Mouse (Mus musculus) liver, embryonic 13.5 days (tissue): Measurements from ENCODE around the gene Tssk2. TPM values are rescaled to one million over a fixed set of nuclear protein-coding genes. Genes with fewer than 3 reads are reported as not detected.

Experiments
- ATAC-seq: fragments of 200-750 bp; cut with Nextera tagmentation; 2 replicates; pipeline ENCODE4 v1.8.0; 2017; ENCODE audit warnings: low read depth, mild to moderate bottlenecking, moderate number of reproducible peaks, moderate library complexity
- DNase-seq: peaks from one replicate; pipeline ENCODE4 v3.0.0; 2022
- H3K27ac ChIP-seq: fragments of 300-500 bp; sonication (generic); 2 replicates; pipeline ENCODE4 v1.5.1; 2015; ENCODE audit warnings: moderate library complexity, mild to moderate bottlenecking, inconsistent platforms
- H3K27me3 ChIP-seq: fragments of 300-500 bp; sonication (generic); 2 replicates; pipeline ENCODE4 v1.6.1; 2015; ENCODE audit warnings: mild to moderate bottlenecking, inconsistent platforms
- H3K36me3 ChIP-seq: fragments of 300-500 bp; sonication (generic); 2 replicates; pipeline ENCODE4 v1.6.1; 2015; ENCODE audit warnings: mild to moderate bottlenecking, inconsistent platforms
- H3K4me1 ChIP-seq: fragments of 300-500 bp; sonication (generic); replicated peaks from 2 replicates; pipeline ENCODE4 v1.6.1; 2015; ENCODE audit warnings: inconsistent platforms
- H3K4me2 ChIP-seq: fragments of 300-500 bp; sonication (generic); 2 replicates; pipeline ENCODE4 v1.6.1; 2015; ENCODE audit warnings: inconsistent platforms, mild to moderate bottlenecking, moderate library complexity
- H3K4me3 ChIP-seq: fragments of 300-500 bp; sonication (generic); replicated peaks from 2 replicates; pipeline ENCODE4 v1.5.1; 2015; ENCODE audit warnings: mild to moderate bottlenecking, inconsistent platforms
- H3K9ac ChIP-seq: fragments of 300-500 bp; sonication (generic); 2 replicates; pipeline ENCODE4 v1.6.1; 2015; ENCODE audit warnings: mild to moderate bottlenecking, inconsistent platforms
- H3K9me3 ChIP-seq: fragments of 300-500 bp; sonication (generic); replicated peaks from 2 replicates; pipeline ENCODE4 v1.6.1; 2016; ENCODE audit warnings: inconsistent platforms
- WGBS: fragments of 180-500 bp; shearing (Covaris S2); methylation state at CpG from one replicate; pipeline ENCODE4 v1.1.7; 2015; ENCODE audit not compliant: insufficient replicate concordance; 5-methylcytosine and 5-hydroxymethylcytosine counted together
- polyA plus RNA-seq: library from polyadenylated mRNA; unstranded; fragments of >200 nt; fragmentation: Nextera tagmentation; extraction: Ambion mirVana; gene quantifications from 2 replicates; pipeline ENCODE4 v1.2.1, GENCODE M21; 2015

Tssk2 gene
- polyA plus RNA-seq, 1 experiment from 2014 or later, result not detected

GRCm38 (mm10) chr16:17875174-17875573, 23.3 kb upstream of the Tssk2 start:
- Histone ChIP-seq H3K36me3 (peaks cover 41% of the 10 kb centered on the region), H3K27me3 (no peaks in the 10 kb centered on the region), H3K27ac (no peak overlapping the region), H3K4me2 (no peak overlapping the region), H3K4me3 (no peak overlapping the region), H3K9ac (no peak overlapping the region), H3K9me3 (no peaks in the 10 kb centered on the region), H3K4me1 (peaks cover 58% of the 10 kb centered on the region)
- ATAC-seq (no peak), DNase-seq (no peak)
- WGBS, result 72% methylated on average over 4 of the region's 4 CpGs

DNA sequence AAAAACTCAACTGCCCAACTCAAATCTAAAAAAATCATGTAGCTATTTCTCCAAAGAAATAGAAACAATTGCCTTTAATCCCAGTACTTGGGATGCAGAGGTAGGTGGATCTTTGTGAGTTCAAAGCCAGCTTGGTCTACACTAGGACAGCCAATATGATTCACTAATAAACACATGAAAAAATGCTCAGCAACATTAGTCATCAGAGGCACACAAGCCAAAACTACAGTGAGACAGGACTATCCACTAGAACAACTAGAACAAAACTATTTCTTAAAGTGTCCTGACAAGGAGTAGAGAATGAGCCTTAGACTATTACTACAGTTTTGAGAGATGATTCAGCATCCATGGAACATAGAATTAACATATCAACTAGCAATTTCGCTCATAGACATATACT, 22.3 kb upstream of the Tssk2 start:
- Histone ChIP-seq H3K4me1 (peaks cover 57% of the 10 kb centered on the region), H3K36me3 (peaks cover 37% of the 10 kb centered on the region), H3K27me3 (no peaks in the 10 kb centered on the region), H3K9me3 (no peaks in the 10 kb centered on the region), H3K9ac (no peak overlapping the region), H3K27ac (no peak overlapping the region), H3K4me3 (no peak overlapping the region), H3K4me2 (no peak overlapping the region)
- 83% methylated on average over 1 of the region's 1 CpGs for WGBS
- DNase-seq (no peak), ATAC-seq (no peak)

DNA sequence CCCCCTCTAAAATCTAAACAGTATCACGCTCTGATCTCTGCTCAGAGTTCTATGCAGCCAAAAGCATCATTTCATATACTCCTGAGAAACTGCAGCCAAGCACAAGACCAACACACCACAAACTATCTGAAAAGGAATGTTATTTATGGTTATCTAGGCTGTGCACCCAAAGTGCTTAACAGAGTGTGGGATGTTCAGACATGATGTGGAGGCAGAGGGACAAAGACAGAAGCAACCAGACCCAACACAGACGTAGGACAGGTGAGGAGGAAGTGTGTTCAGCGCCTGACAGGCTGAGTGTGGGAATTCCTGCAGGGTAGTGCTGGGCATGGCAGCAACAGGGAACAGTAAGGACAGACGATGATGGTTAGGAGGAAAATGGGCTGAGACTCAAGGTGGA, 18.9 kb upstream of the Tssk2 start:
- no peak for DNase-seq
- no peaks in the 10 kb centered on the region for H3K27me3 ChIP-seq
- H3K9me3 ChIP-seq, result no peaks in the 10 kb centered on the region
- no peak overlapping the region for H3K4me2 ChIP-seq
- peaks cover 39% of the 10 kb centered on the region for H3K36me3 ChIP-seq
- no peak overlapping the region for H3K4me3 ChIP-seq
- no peak for ATAC-seq
- 82% methylated on average over 4 of the region's 4 CpGs for WGBS
- H3K9ac ChIP-seq, result no peak overlapping the region
- peaks cover 43% of the 10 kb centered on the region for H3K4me1 ChIP-seq
- no peak overlapping the region for H3K27ac ChIP-seq

- H3K4me2 ChIP-seq, result no peak overlapping the region
- ATAC-seq (no peak), DNase-seq (no peak)
- peaks cover 39% of the 10 kb centered on the region for H3K36me3 ChIP-seq
- H3K4me3 ChIP-seq, result no peak overlapping the region
- no peak overlapping the region for H3K9ac ChIP-seq
- H3K4me1 ChIP-seq, result peaks cover 47% of the 10 kb centered on the region
- H3K9me3 ChIP-seq, result no peaks in the 10 kb centered on the region
- H3K27ac ChIP-seq, result no peak overlapping the region
- H3K27me3 ChIP-seq, result no peaks in the 10 kb centered on the region
Measured at GRCm38 (mm10) chr16:17882196-17882595, 16.2 kb upstream of the Tssk2 start.

GRCm38 (mm10) chr16:17884116-17884515, 14.3 kb upstream of the Tssk2 start:
- Histone ChIP-seq H3K4me1 (peaks cover 41% of the 10 kb centered on the region), H3K27me3 (no peaks in the 10 kb centered on the region), H3K4me2 (no peak overlapping the region), H3K27ac (no peak overlapping the region), H3K9me3 (no peaks in the 10 kb centered on the region), H3K4me3 (no peak overlapping the region), H3K36me3 (peaks cover 25% of the 10 kb centered on the region), H3K9ac (no peak overlapping the region)
- DNase-seq (no peak), ATAC-seq (no peak)
- WGBS, result 75% methylated on average over 6 of the region's 6 CpGs

DNA sequence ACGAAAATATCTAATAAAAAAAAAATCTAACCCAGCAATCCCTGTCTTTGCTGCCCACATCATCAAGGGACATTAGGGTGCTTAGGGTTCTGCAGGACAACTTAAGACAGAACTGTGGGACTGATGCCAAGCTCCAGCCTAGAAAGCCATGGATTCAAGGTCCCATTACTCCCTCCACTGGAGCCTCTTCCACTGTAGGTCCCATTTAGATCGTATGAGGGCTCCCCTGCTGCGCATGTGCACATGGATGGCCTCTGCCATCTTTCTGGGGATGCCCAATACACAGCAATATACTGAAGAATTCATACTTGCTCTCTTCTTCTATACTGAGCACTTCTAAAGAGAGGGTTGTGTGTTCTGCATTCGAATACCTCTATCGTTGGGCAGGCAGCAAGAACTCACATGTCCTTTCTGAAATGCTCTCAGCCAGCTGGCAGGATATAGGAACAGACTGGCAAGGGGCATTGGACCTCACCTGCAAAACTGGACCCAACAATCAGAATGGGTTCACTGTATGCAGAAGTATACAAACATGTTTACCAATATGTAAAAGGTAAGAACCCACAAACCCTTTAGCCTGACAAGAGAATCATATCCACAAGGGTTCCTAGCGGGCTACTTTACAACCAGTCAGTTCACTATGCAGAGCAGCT, 8.6 kb upstream of the Tssk2 start:
- H3K9me3 ChIP-seq, result no peaks in the 10 kb centered on the region
- peak overlapping the region; percentile 95 for H3K9ac ChIP-seq
- no peaks in the 10 kb centered on the region for H3K36me3 ChIP-seq
- 80% methylated on average over 6 of the region's 6 CpGs for WGBS
- no peaks in the 10 kb centered on the region for H3K27me3 ChIP-seq
- H3K27ac ChIP-seq, result peak overlapping the region; percentile 93; the same call in 1 of the 2 replicates
- DNase-seq (no peak), ATAC-seq (no peak)
- peak overlapping the region; percentile 93 for H3K4me3 ChIP-seq
- H3K4me1 ChIP-seq, result peaks cover 35% of the 10 kb centered on the region
- peak overlapping the region; percentile 93 for H3K4me2 ChIP-seq

- peak overlapping the region; percentile 93 for H3K4me3 ChIP-seq
Measured at GRCm38 (mm10) chr16:17890342-17890727, 8.1 kb upstream of the Tssk2 start.

DNA sequence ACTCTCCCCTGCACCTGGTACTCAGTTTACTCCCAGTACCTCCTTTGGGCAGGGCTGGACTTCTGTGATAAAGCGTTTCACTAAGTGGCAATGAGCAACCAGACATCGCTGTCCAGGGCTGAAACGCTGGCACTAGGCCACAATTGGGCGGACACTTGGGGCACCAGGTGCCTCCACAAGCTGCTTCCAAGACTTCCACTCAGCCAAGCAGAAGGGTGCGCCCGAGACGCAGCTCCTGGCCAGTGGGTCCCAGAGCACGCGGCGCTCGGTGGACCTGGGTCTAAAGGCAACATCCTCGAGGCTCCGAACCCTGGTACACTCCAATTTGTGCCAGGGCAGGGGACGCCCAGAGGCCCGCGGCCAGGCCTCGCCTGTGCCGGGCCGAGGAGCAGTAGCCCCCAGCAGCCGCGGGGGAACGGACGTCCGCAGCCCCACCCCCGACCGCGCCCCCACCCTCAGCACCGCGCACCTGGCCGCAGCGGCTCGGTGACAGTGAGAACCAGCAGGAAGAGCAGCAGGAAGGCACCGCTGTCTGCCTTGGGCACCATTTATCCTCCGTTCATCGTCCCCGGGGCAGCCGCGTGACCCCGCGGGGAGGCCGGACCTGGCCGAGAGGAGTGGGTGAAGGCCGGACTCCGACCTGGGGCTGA, 7.4 kb upstream of the Tssk2 start:
- 1% methylated on average over 44 of the region's 44 CpGs for WGBS
- H3K4me3 ChIP-seq, result peak overlapping the region; percentile 93
- peak overlapping the region; percentile 93 for H3K27ac ChIP-seq
- ATAC-seq (peak; percentile 71), DNase-seq (peak; percentile 49)
- H3K27me3 ChIP-seq, result no peaks in the 10 kb centered on the region
- H3K36me3 ChIP-seq, result no peaks in the 10 kb centered on the region
- no peaks in the 10 kb centered on the region for H3K9me3 ChIP-seq
- H3K9ac ChIP-seq, result peak overlapping the region; percentile 95
- peak overlapping the region; percentile 93 for H3K4me2 ChIP-seq
- peaks cover 24% of the 10 kb centered on the region for H3K4me1 ChIP-seq

More at GRCm38 (mm10) chr16:17890342-17890727, 8.1 kb upstream of the Tssk2 start:
- ATAC-seq (no peak), DNase-seq (no peak)
- 68% methylated on average over 2 of the region's 2 CpGs for WGBS
- Histone ChIP-seq H3K27ac (peak overlapping the region; percentile 93), H3K36me3 (no peaks in the 10 kb centered on the region), H3K4me2 (peak overlapping the region; percentile 93), H3K4me1 (peaks cover 31% of the 10 kb centered on the region), H3K9ac (peak overlapping the region; percentile 95), H3K9me3 (no peaks in the 10 kb centered on the region), H3K27me3 (no peaks in the 10 kb centered on the region)

- H3K27ac ChIP-seq, result peak within 1 kb of the TSS; percentile 93
Measured at GRCm38 (mm10) chr16:17891567-17891959, 6.9 kb upstream of the Tssk2 start, which contains the start of gene Gm20518. Gene Gm20518 (minus strand): TSS chr16:17891671.

GRCm38 (mm10) chr16:17892606-17893005, 5.8 kb upstream of the Tssk2 start:
- Histone ChIP-seq H3K27me3 (no peaks in the 10 kb centered on the region), H3K4me1 (peaks cover 24% of the 10 kb centered on the region), H3K9me3 (no peaks in the 10 kb centered on the region), H3K36me3 (no peaks in the 10 kb centered on the region), H3K4me2 (no peak overlapping the region), H3K27ac (no peak overlapping the region), H3K9ac (no peak overlapping the region), H3K4me3 (no peak overlapping the region)
- no peak for DNase-seq
- WGBS, result 61% methylated on average over 3 of the region's 3 CpGs
- ATAC-seq, result no peak

More at GRCm38 (mm10) chr16:17891567-17891959, 6.9 kb upstream of the Tssk2 start, which contains the start of gene Gm20518:
- DNase-seq (peak; percentile 97), ATAC-seq (peak; percentile 96)
- peaks cover 24% of the 10 kb centered on the region for H3K4me1 ChIP-seq
- no peaks in the 10 kb centered on the region for H3K27me3 ChIP-seq
- H3K4me3 ChIP-seq, result peak within 1 kb of the TSS; percentile 93
- under 1% methylated on average over 38 of the region's 38 CpGs for WGBS
- no peaks in the 10 kb centered on the region for H3K9me3 ChIP-seq
- H3K9ac ChIP-seq, result peak within 1 kb of the TSS; percentile 95
- H3K36me3 ChIP-seq, result no peaks in the 10 kb centered on the region
- peak within 1 kb of the TSS; percentile 93 for H3K4me2 ChIP-seq

DNA sequence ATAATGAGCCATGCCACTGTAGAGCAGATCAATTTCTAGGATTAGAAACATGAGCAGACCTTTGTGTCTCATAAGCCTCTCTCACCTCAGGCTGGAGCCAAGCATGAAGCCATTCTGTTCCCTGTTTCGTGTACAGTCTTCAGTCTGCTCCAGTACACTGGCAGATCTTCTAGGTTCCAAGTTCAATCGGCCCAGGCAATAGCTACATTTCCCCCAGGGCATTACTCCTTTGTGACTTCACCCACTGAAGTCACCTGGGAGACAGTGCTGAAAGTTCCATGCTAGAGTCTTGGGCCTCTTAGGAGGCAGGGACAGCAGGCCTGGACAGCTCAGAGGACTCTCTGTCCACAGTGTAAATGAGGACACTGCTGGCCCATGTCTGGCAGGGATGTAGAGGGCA, 4.5 kb upstream of the Tssk2 start, which contains the start of gene Tssk1:
Gene Tssk1 (plus strand): TSS at position 301 of the 400 bp plus-strand sequence.
- ATAC-seq (no peak), DNase-seq (no peak)
- no peaks in the 10 kb centered on the region for H3K27me3 ChIP-seq
- no peaks in the 10 kb centered on the region for H3K9me3 ChIP-seq
- peaks cover 24% of the 10 kb centered on the region for H3K4me1 ChIP-seq
- WGBS, result 66% methylated on average over 2 of the region's 2 CpGs
- no peak within 1 kb of the TSS for H3K4me2 ChIP-seq
- H3K27ac ChIP-seq, result no peak within 1 kb of the TSS
- no peak within 1 kb of the TSS for H3K4me3 ChIP-seq
- no peak within 1 kb of the TSS for H3K9ac ChIP-seq
- H3K36me3 ChIP-seq, result peaks cover 6% of the 10 kb centered on the region

GRCm38 (mm10) chr16:17896091-17896490, 2.3 kb upstream of the Tssk2 start:
- no peaks in the 10 kb centered on the region for H3K27me3 ChIP-seq
- no peak overlapping the region for H3K9ac ChIP-seq
- DNase-seq (no peak), ATAC-seq (no peak)
- no peak overlapping the region for H3K4me3 ChIP-seq
- H3K27ac ChIP-seq, result no peak overlapping the region
- peaks cover 26% of the 10 kb centered on the region for H3K36me3 ChIP-seq
- peaks cover 6% of the 10 kb centered on the region for H3K4me1 ChIP-seq
- H3K4me2 ChIP-seq, result no peak overlapping the region
- no peaks in the 10 kb centered on the region for H3K9me3 ChIP-seq
